Mouse (Mus musculus): ENCODE measurements around the gene Sgpl1. TPM values are rescaled to one million over a fixed set of nuclear protein-coding genes. Genes with fewer than 3 reads are reported as not detected.
A peak's percentile ranks its signal among the peaks of the same experiment; 100 is the strongest.

Sgpl1 gene
- polyA plus RNA-seq (2015; fragmentation: Nextera tagmentation; extraction: Ambion mirVana) = 65.5 and 66.5 TPM in 2 replicates

- Histone ChIP-seq H3K36me3 (0 out of 2 replicates have a peak, but pooled peaks cover 5% of the 10 kb centered on the region), H3K9ac (peak within 1 kb of the TSS; percentile 95), H3K4me1 (replicated peaks) (peaks cover 13% of the 10 kb centered on the region), H3K27me3 (no peaks in the 10 kb centered on the region), H3K4me2 (peak within 1 kb of the TSS; percentile 87), H3K9me3 (no peaks in the 10 kb centered on the region), H3K4me3 (peak within 1 kb of the TSS; percentile 80), H3K27ac (replicated peaks) (peak within 1 kb of the TSS; percentile 96)
- WGBS = under 1% methylated on average over 82 of the region's 82 CpGs
- ATAC-seq (ENCODE audit: low read depth) = peak; percentile 89
Observed at GRCm38 (mm10) chr10:61147157-61148040, at the start of gene Sgpl1. Gene Sgpl1, minus strand, starts transcription at chr10:61147703.

- no peak overlapping the region for H3K4me2 ChIP-seq
- H3K27me3 ChIP-seq = no peaks in the 10 kb centered on the region
- no peak overlapping the region for H3K9ac ChIP-seq
- WGBS = 86% methylated on average over 5 of the region's 5 CpGs
- no peak overlapping the region for H3K27ac ChIP-seq (replicated peaks)
- H3K4me1 ChIP-seq (replicated peaks) = no peaks in the 10 kb centered on the region
- H3K36me3 ChIP-seq = no peaks in the 10 kb centered on the region
- no peak overlapping the region for H3K4me3 ChIP-seq
- ATAC-seq (ENCODE audit: low read depth) = no peak
- no peaks in the 10 kb centered on the region for H3K9me3 ChIP-seq
Observed at GRCm38 (mm10) chr10:61195718-61196291, 48.3 kb upstream of the Sgpl1 start.

GRCm38 (mm10) chr10:61195216-61195615 lies 47.7 kb upstream of the Sgpl1 start:
- no peaks in the 10 kb centered on the region for H3K9me3 ChIP-seq
- whole genome bisulfite sequencing = 87% methylated on average over 8 of the region's 8 CpGs
- H3K9ac ChIP-seq = no peak overlapping the region
- H3K4me1 ChIP-seq (replicated peaks) = no peaks in the 10 kb centered on the region
- H3K36me3 ChIP-seq = no peaks in the 10 kb centered on the region
- no peak for ATAC-seq (ENCODE audit: low read depth)
- H3K27me3 ChIP-seq = no peaks in the 10 kb centered on the region
- H3K27ac ChIP-seq (replicated peaks) = no peak overlapping the region
- no peak overlapping the region for H3K4me3 ChIP-seq
- no peak overlapping the region for H3K4me2 ChIP-seq

GRCm38 (mm10) chr10:61194611-61195010 lies 47.1 kb upstream of the Sgpl1 start:
- Histone ChIP-seq H3K36me3 (no peaks in the 10 kb centered on the region), H3K27me3 (no peaks in the 10 kb centered on the region), H3K4me3 (no peak overlapping the region), H3K9ac (no peak overlapping the region), H3K27ac (replicated peaks) (no peak overlapping the region), H3K4me1 (replicated peaks) (no peaks in the 10 kb centered on the region), H3K4me2 (no peak overlapping the region), H3K9me3 (no peaks in the 10 kb centered on the region)
- 85% methylated on average over 9 of the region's 9 CpGs for WGBS
- ATAC-seq (ENCODE audit: low read depth) = no peak

GRCm38 (mm10) chr10:61188010-61188409 lies 40.5 kb upstream of the Sgpl1 start:
- WGBS = 75% methylated on average over 3 of the region's 3 CpGs
- Histone ChIP-seq H3K4me2 (no peak overlapping the region), H3K27me3 (no peaks in the 10 kb centered on the region), H3K4me1 (replicated peaks) (no peaks in the 10 kb centered on the region), H3K27ac (replicated peaks) (no peak overlapping the region), H3K9me3 (no peaks in the 10 kb centered on the region), H3K9ac (no peak overlapping the region), H3K36me3 (no peaks in the 10 kb centered on the region), H3K4me3 (no peak overlapping the region)
- no peak for ATAC-seq (ENCODE audit: low read depth)

GRCm38 (mm10) chr10:61187001-61187400 lies 39.5 kb upstream of the Sgpl1 start:
- no peak for ATAC-seq (ENCODE audit: low read depth)
- Histone ChIP-seq H3K27ac (replicated peaks) (no peak overlapping the region), H3K9ac (no peak overlapping the region), H3K4me3 (no peak overlapping the region), H3K9me3 (no peaks in the 10 kb centered on the region), H3K36me3 (no peaks in the 10 kb centered on the region), H3K27me3 (no peaks in the 10 kb centered on the region), H3K4me1 (replicated peaks) (no peaks in the 10 kb centered on the region), H3K4me2 (no peak overlapping the region)
- 83% methylated on average over 3 of the region's 3 CpGs for WGBS

GRCm38 (mm10) chr10:61179927-61180326 lies 32.4 kb upstream of the Sgpl1 start:
- Histone ChIP-seq H3K36me3 (no peaks in the 10 kb centered on the region), H3K27ac (replicated peaks) (no peak overlapping the region), H3K9me3 (no peaks in the 10 kb centered on the region), H3K4me2 (no peak overlapping the region), H3K9ac (no peak overlapping the region), H3K4me3 (no peak overlapping the region), H3K27me3 (peaks cover 9% of the 10 kb centered on the region; the same call in 1 of the 2 replicates), H3K4me1 (replicated peaks) (peaks cover 5% of the 10 kb centered on the region)
- 79% methylated on average over 6 of the region's 6 CpGs for WGBS
- no peak for ATAC-seq (ENCODE audit: low read depth)

GRCm38 (mm10) chr10:61178687-61179086 lies 31.2 kb upstream of the Sgpl1 start:
- H3K36me3 ChIP-seq = no peaks in the 10 kb centered on the region
- H3K9ac ChIP-seq = no peak overlapping the region
- H3K4me2 ChIP-seq = no peak overlapping the region
- 89% methylated on average over 8 of the region's 8 CpGs for WGBS
- no peak overlapping the region for H3K4me3 ChIP-seq
- H3K9me3 ChIP-seq = no peaks in the 10 kb centered on the region
- peaks cover 13% of the 10 kb centered on the region; the same call in 1 of the 2 replicates for H3K27me3 ChIP-seq
- no peak overlapping the region for H3K27ac ChIP-seq (replicated peaks)
- ATAC-seq (ENCODE audit: low read depth) = no peak
- H3K4me1 ChIP-seq (replicated peaks) = peaks cover 5% of the 10 kb centered on the region

- Histone ChIP-seq H3K36me3 (no peaks in the 10 kb centered on the region), H3K9me3 (no peaks in the 10 kb centered on the region), H3K4me1 (replicated peaks) (peaks cover 5% of the 10 kb centered on the region), H3K9ac (no peak overlapping the region), H3K4me3 (no peak overlapping the region), H3K4me2 (no peak overlapping the region), H3K27me3 (peaks cover 13% of the 10 kb centered on the region; the same call in 1 of the 2 replicates), H3K27ac (replicated peaks) (no peak overlapping the region)
- no peak for ATAC-seq (ENCODE audit: low read depth)
- WGBS = 90% methylated on average over 4 of the region's 4 CpGs
Observed at GRCm38 (mm10) chr10:61177751-61178150, 30.2 kb upstream of the Sgpl1 start.

- ATAC-seq (ENCODE audit: low read depth) = no peak
- Histone ChIP-seq H3K36me3 (no peaks in the 10 kb centered on the region), H3K4me2 (peak overlapping the region; percentile 27; the same call in 1 of the 2 replicates), H3K9ac (no peak overlapping the region), H3K4me3 (no peak overlapping the region), H3K4me1 (replicated peaks) (peaks cover 5% of the 10 kb centered on the region), H3K9me3 (no peaks in the 10 kb centered on the region), H3K27ac (replicated peaks) (no peak overlapping the region), H3K27me3 (peaks cover 13% of the 10 kb centered on the region)
- WGBS = 32% methylated on average over 7 of the region's 7 CpGs
Observed at GRCm38 (mm10) chr10:61176221-61176790, 28.8 kb upstream of the Sgpl1 start.

GRCm38 (mm10) chr10:61175442-61176204 lies 28.1 kb upstream of the Sgpl1 start:
- Histone ChIP-seq H3K27me3 (peaks cover 13% of the 10 kb centered on the region), H3K4me2 (peak overlapping the region; percentile 27), H3K4me1 (replicated peaks) (peaks cover 5% of the 10 kb centered on the region), H3K36me3 (no peaks in the 10 kb centered on the region), H3K9me3 (no peaks in the 10 kb centered on the region), H3K4me3 (no peak overlapping the region), H3K27ac (replicated peaks) (no peak overlapping the region), H3K9ac (no peak overlapping the region)
- ATAC-seq (ENCODE audit: low read depth) = no peak
- WGBS = 15% methylated on average over 24 of the region's 24 CpGs

Measured in neural tube, embryonic 13.5 days (tissue).